Mouse (Mus musculus) embryo, embryonic 10.5 days (tissue): ENCODE results near the gene Prkab2.

Source experiments
- DNase-seq: peaks from one replicate; pipeline ENCODE4 v3.0.0-alpha.2; 2015; ENCODE audit warnings: low spot score

Prkab2 gene

GRCm38 (mm10) chr3:97651604-97652003 lies 6.4 kb upstream of the Prkab2 start:
- DNase-seq, result no peak

GRCm38 (mm10) chr3:97653781-97654180 lies 4.2 kb upstream of the Prkab2 start:
- DNase-seq, result no peak

- DNase-seq, result peak; percentile 16
Measured at GRCm38 (mm10) chr3:97654901-97655300, 3.1 kb upstream of the Prkab2 start.

- no peak for DNase-seq
Measured at GRCm38 (mm10) chr3:97658426-97659193, 617 bp downstream of the Prkab2 start.

GRCm38 (mm10) chr3:97659746-97660145 lies 1.8 kb downstream of the Prkab2 start:
- DNase-seq, result no peak

- no peak for DNase-seq
Measured at GRCm38 (mm10) chr3:97661206-97661605, 3.2 kb downstream of the Prkab2 start.

- DNase-seq, result no peak
Measured at GRCm38 (mm10) chr3:97665525-97665924, 7.5 kb downstream of the Prkab2 start.

GRCm38 (mm10) chr3:97666154-97666553 lies 8.2 kb downstream of the Prkab2 start:
- DNase-seq, result no peak

GRCm38 (mm10) chr3:97667093-97667675 lies 9.2 kb downstream of the Prkab2 start:
- no peak for DNase-seq

- DNase-seq, result no peak
Measured at GRCm38 (mm10) chr3:97674644-97675110, 16.7 kb downstream of the Prkab2 start, which contains the start of gene Gm17651. TSS of gene Gm17651 (minus strand) at chr3:97674694.

- DNase-seq, result no peak
Measured at GRCm38 (mm10) chr3:97676126-97676525, 18.1 kb downstream of the Prkab2 start.

GRCm38 (mm10) chr3:97678416-97678815 lies 20.4 kb downstream of the Prkab2 start:
- DNase-seq, result no peak

- peak; percentile 85 for DNase-seq
Measured at GRCm38 (mm10) chr3:97680631-97681320, 22.8 kb downstream of the Prkab2 start.

- peak; percentile 93 for DNase-seq
Measured at GRCm38 (mm10) chr3:97681321-97682158, 23.5 kb downstream of the Prkab2 start.

- peak; percentile 66 for DNase-seq
Measured at GRCm38 (mm10) chr3:97682159-97682502, 24.1 kb downstream of the Prkab2 start.

- DNase-seq, result no peak
Measured at GRCm38 (mm10) chr3:97682576-97682975, 24.6 kb downstream of the Prkab2 start.

- DNase-seq, result peak; percentile 67
Measured at GRCm38 (mm10) chr3:97683560-97684195, 25.7 kb downstream of the Prkab2 start.

GRCm38 (mm10) chr3:97686372-97687117 lies 28.6 kb downstream of the Prkab2 start:
- no peak for DNase-seq

- no peak for DNase-seq
Measured at GRCm38 (mm10) chr3:97689289-97689688, 31.3 kb downstream of the Prkab2 start.

- DNase-seq, result peak; percentile 26
Measured at GRCm38 (mm10) chr3:97690590-97690989, 32.6 kb downstream of the Prkab2 start.
